Mouse (Mus musculus): ENCODE measurements around the gene Btbd16. TPM values are rescaled to one million over a fixed set of nuclear protein-coding genes. Genes with fewer than 3 reads are reported as not detected.
A peak's percentile ranks its signal among the peaks of the same experiment; 100 is the strongest.

The Btbd16 gene
- polyA plus RNA-seq, 1 experiment from 2014 or later: not detected

- peaks cover 15% of the 10 kb centered on the region for H3K36me3 ChIP-seq (replicated peaks)
- peak overlapping the region; percentile 78 for H3K27ac ChIP-seq
- H3K27me3 ChIP-seq (replicated peaks): no peaks in the 10 kb centered on the region
- no peak overlapping the region for H3K9ac ChIP-seq
- ATAC-seq (replicated peaks): peak; percentile 73
- no peak overlapping the region for H3K4me3 ChIP-seq
- peaks cover 17% of the 10 kb centered on the region for H3K4me1 ChIP-seq
- H3K9me3 ChIP-seq: no peaks in the 10 kb centered on the region
- H3K4me2 ChIP-seq: no peak overlapping the region
- WGBS: 16% methylated on average over 17 of the region's 17 CpGs
Measured at GRCm38 (mm10) chr7:130750752-130751490, 22.9 kb upstream of the Btbd16 start.

GRCm38 (mm10) chr7:130751678-130752077 is 22.2 kb upstream of the Btbd16 start:
- Histone ChIP-seq H3K4me3 (no peak overlapping the region), H3K9me3 (no peaks in the 10 kb centered on the region), H3K27ac (0 out of 2 replicates have a peak overlapping the region, but pooled peaks have one; percentile 78), H3K4me2 (no peak overlapping the region), H3K27me3 (replicated peaks) (no peaks in the 10 kb centered on the region), H3K36me3 (replicated peaks) (peaks cover 18% of the 10 kb centered on the region), H3K9ac (no peak overlapping the region), H3K4me1 (peaks cover 17% of the 10 kb centered on the region)
- ATAC-seq (replicated peaks): no peak
- 47% methylated on average over 9 of the region's 9 CpGs for WGBS

GRCm38 (mm10) chr7:130754790-130755189 is 19.1 kb upstream of the Btbd16 start:
- peaks cover 15% of the 10 kb centered on the region for H3K4me1 ChIP-seq
- no peak overlapping the region; the same call in 1 of the 2 replicates for H3K27ac ChIP-seq
- H3K9ac ChIP-seq: no peak overlapping the region
- H3K4me3 ChIP-seq: no peak overlapping the region
- ATAC-seq (replicated peaks): no peak
- H3K9me3 ChIP-seq: no peaks in the 10 kb centered on the region
- peaks cover 22% of the 10 kb centered on the region for H3K36me3 ChIP-seq (replicated peaks)
- no peaks in the 10 kb centered on the region for H3K27me3 ChIP-seq (replicated peaks)
- H3K4me2 ChIP-seq: no peak overlapping the region
- WGBS: 93% methylated on average over 2 of the region's 2 CpGs

GRCm38 (mm10) chr7:130756343-130756835 is 17.5 kb upstream of the Btbd16 start:
- ATAC-seq (replicated peaks): no peak
- Histone ChIP-seq H3K9me3 (no peaks in the 10 kb centered on the region), H3K4me1 (no peaks in the 10 kb centered on the region), H3K9ac (no peak overlapping the region), H3K36me3 (replicated peaks) (peaks cover 28% of the 10 kb centered on the region), H3K4me2 (no peak overlapping the region), H3K27me3 (replicated peaks) (no peaks in the 10 kb centered on the region), H3K27ac (no peak overlapping the region), H3K4me3 (no peak overlapping the region)
- 85% methylated on average over 7 of the region's 7 CpGs for WGBS

DNA sequence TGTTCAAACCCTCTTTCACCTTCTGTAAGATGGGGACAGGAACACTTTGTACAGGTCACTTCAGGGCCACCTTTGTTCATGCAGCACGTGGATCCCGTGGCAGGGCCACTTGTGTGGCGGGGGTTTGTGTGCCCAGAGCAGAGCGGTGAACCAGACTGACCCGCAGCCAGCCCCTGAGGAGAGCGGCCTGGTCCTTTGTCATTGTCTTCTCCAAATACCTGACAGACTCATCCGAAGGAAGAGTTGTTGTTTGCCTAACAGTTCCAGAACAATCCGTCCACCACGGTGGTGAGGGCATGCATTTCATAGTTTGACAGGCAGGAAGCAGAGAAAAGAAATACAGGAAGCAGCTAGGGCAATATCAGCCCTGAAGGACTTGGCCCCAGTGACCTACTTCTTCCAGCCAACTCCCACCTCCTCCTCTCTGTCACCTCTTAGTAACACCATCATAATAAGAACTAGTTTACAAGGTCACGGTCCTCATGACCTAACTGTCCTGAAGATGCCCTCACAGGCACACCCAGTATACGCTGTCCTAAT is 16.5 kb upstream of the Btbd16 start:
- Histone ChIP-seq H3K9ac (no peak overlapping the region), H3K9me3 (no peaks in the 10 kb centered on the region), H3K36me3 (replicated peaks) (peaks cover 21% of the 10 kb centered on the region), H3K4me3 (no peak overlapping the region), H3K4me1 (no peaks in the 10 kb centered on the region), H3K4me2 (no peak overlapping the region), H3K27ac (no peak overlapping the region), H3K27me3 (replicated peaks) (no peaks in the 10 kb centered on the region)
- ATAC-seq (replicated peaks): no peak
- WGBS: 86% methylated on average over 11 of the region's 11 CpGs

DNA sequence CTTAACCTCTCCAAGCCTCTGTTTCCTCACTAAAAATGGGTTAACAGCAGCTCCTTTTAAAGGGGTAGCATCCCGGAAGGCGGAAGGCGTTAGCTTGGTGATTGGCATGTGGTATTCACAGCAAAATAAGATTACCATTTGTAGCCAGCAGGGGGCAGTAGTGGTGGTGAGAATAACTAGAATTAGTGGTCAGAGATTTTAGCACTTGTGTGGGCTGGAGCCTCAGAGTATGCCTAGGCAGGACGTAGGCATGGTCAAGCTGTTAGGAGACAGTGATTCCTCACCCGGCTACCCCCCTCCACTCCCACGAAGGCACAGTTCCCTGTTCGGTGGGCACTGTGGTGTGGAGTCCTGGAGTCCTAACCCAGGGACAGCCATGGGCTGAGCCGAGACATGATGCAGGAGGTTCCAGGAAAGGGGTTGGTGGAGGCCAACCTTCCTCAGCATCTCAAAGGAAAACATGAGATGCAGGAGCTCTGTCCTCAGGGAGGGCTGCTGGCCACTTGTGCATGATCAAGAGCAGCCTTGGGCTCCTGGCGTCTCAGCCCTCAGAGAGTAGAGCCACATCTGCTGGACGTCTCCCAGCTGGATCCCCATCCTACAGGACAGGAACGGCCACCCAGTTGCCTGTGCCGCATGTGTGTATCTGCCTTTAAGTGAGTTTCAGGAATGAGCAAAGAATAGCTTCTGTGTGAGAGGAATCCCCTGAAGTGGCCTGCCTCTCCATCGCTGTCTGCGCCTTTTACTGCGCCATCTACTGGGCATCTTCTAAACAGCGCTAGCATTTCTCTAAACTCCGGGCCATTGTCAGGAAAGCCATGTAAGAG is 11.6 kb upstream of the Btbd16 start:
- no peaks in the 10 kb centered on the region for H3K27me3 ChIP-seq (replicated peaks)
- no peaks in the 10 kb centered on the region for H3K4me1 ChIP-seq
- peak overlapping the region; percentile 63 for H3K27ac ChIP-seq
- peaks cover 24% of the 10 kb centered on the region for H3K36me3 ChIP-seq (replicated peaks)
- ATAC-seq (replicated peaks): peak; percentile 77
- H3K9me3 ChIP-seq: no peaks in the 10 kb centered on the region
- no peak overlapping the region for H3K4me3 ChIP-seq
- no peak overlapping the region for H3K4me2 ChIP-seq
- WGBS: 30% methylated on average over 17 of the region's 17 CpGs
- no peak overlapping the region for H3K9ac ChIP-seq

DNA sequence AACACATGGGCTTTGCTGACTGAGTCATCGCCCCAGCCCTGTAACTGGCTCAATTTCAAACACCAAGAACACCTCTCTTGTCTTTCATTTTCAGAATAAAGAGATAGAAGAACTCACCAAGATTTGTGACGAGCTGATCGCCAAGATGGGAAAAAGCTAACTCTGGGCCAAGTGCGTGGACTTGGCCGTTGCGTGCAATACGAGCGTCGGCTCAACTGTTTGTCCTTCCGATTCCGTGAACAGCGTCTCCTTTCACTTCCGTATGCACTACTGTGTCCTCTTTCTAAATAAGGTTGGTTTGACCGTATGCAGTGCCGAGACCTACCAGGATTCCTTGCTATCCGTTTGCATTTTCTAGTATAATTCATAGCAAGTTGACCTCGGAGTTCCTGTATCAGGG is 9.7 kb upstream of the Btbd16 start:
- Histone ChIP-seq H3K9ac (no peak overlapping the region), H3K27ac (no peak overlapping the region), H3K4me1 (no peaks in the 10 kb centered on the region), H3K4me3 (no peak overlapping the region), H3K36me3 (replicated peaks) (peaks cover 24% of the 10 kb centered on the region), H3K27me3 (replicated peaks) (no peaks in the 10 kb centered on the region), H3K4me2 (no peak overlapping the region), H3K9me3 (no peaks in the 10 kb centered on the region)
- WGBS: 96% methylated on average over 17 of the region's 17 CpGs
- no peak for ATAC-seq (replicated peaks)

- no peak overlapping the region for H3K27ac ChIP-seq
- H3K4me3 ChIP-seq: no peak overlapping the region
- no peak overlapping the region for H3K4me2 ChIP-seq
- H3K9me3 ChIP-seq: no peaks in the 10 kb centered on the region
- WGBS: 81% methylated on average over 30 of the region's 30 CpGs
- H3K4me1 ChIP-seq: no peaks in the 10 kb centered on the region
- ATAC-seq (replicated peaks): no peak
- peaks cover 14% of the 10 kb centered on the region for H3K36me3 ChIP-seq (replicated peaks)
- no peaks in the 10 kb centered on the region for H3K27me3 ChIP-seq (replicated peaks)
- no peak overlapping the region for H3K9ac ChIP-seq
Measured at GRCm38 (mm10) chr7:130766411-130767170, 7.3 kb upstream of the Btbd16 start.

GRCm38 (mm10) chr7:130768151-130768550 is 5.7 kb upstream of the Btbd16 start:
- no peak overlapping the region for H3K27ac ChIP-seq
- WGBS: 89% methylated on average over 4 of the region's 4 CpGs
- no peaks in the 10 kb centered on the region for H3K9me3 ChIP-seq
- no peaks in the 10 kb centered on the region for H3K4me1 ChIP-seq
- no peak overlapping the region for H3K4me2 ChIP-seq
- H3K36me3 ChIP-seq (replicated peaks): peaks cover 14% of the 10 kb centered on the region
- no peak for ATAC-seq (replicated peaks)
- H3K4me3 ChIP-seq: no peak overlapping the region
- H3K27me3 ChIP-seq (replicated peaks): no peaks in the 10 kb centered on the region
- H3K9ac ChIP-seq: no peak overlapping the region

DNA sequence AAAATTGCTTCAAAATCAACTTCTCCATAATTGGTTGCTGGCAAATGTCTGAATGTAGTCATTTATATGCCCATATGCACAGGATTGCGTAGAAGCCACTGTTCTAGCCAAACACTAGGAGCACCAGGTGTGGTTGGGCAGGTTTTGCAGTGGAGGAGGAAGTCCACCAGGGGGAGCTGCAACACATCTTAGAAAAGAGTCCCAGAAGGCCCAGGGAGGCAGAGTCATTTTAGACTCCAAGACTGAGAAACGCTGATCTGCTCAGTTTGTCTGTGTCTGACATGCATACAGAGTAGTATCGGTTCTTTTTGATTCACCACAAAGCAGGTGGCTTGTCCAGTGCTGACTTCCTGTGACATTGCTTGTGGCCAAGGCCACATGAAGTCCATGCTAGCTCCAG is 3.2 kb upstream of the Btbd16 start:
- no peak for ATAC-seq (replicated peaks)
- H3K9ac ChIP-seq: no peak overlapping the region
- no peaks in the 10 kb centered on the region for H3K27me3 ChIP-seq (replicated peaks)
- H3K4me1 ChIP-seq: peaks cover 3% of the 10 kb centered on the region; the same call in 1 of the 2 replicates
- H3K4me3 ChIP-seq: no peak overlapping the region
- WGBS: 18% methylated on average over 3 of the region's 3 CpGs
- no peaks in the 10 kb centered on the region for H3K36me3 ChIP-seq (replicated peaks)
- H3K27ac ChIP-seq: no peak overlapping the region
- H3K9me3 ChIP-seq: no peaks in the 10 kb centered on the region
- no peak overlapping the region for H3K4me2 ChIP-seq

DNA sequence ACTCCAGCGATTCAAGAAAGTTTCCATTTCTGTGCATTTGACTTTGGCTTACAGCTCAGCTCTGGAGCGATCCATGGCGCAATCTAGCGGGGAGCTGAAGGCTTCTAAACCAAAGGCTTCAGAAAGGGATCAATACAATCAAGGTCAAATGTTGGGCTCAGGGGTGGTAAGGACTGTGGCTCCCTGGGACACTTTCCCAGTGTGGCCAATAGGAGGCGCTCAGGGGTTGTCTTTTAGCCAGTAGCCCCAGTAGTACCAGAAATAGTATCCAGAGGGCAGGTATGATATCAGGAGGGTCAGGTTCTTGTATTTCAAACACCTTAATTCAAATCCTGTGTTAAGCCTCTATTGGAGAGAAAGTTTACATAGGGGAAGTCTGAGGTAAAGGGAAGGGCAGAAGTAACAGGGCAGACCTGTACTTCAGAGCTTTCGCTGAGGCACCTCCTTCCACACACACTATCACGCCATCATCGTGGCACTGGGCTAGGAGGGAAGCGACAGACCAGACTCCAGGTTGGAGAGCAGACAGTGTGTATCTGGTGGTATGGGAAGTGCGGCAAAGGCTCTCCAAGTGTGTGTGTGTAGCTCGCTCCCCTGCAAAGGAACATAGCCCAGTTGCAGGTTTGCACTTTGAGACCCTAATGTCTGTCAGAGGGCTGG is 568 bp upstream of the Btbd16 start:
- no peaks in the 10 kb centered on the region for H3K9me3 ChIP-seq
- no peaks in the 10 kb centered on the region for H3K27me3 ChIP-seq (replicated peaks)
- no peak overlapping the region for H3K27ac ChIP-seq
- WGBS: 67% methylated on average over 11 of the region's 11 CpGs
- H3K4me3 ChIP-seq: no peak overlapping the region
- H3K4me2 ChIP-seq: no peak overlapping the region
- no peak overlapping the region for H3K9ac ChIP-seq
- ATAC-seq (replicated peaks): no peak
- peaks cover 3% of the 10 kb centered on the region; the same call in 1 of the 2 replicates for H3K4me1 ChIP-seq
- no peaks in the 10 kb centered on the region for H3K36me3 ChIP-seq (replicated peaks)

Data from midbrain, embryonic 15.5 days (tissue).